Mouse (Mus musculus) lung, postnatal 4 days (tissue): Measurements from ENCODE around the gene 1810049J17Rik.

Experiments used
- DNase-seq, 2 experiments: peaks; one replicate each; pipeline ENCODE4 v3.0.0; 2021

The 1810049J17Rik gene

DNA sequence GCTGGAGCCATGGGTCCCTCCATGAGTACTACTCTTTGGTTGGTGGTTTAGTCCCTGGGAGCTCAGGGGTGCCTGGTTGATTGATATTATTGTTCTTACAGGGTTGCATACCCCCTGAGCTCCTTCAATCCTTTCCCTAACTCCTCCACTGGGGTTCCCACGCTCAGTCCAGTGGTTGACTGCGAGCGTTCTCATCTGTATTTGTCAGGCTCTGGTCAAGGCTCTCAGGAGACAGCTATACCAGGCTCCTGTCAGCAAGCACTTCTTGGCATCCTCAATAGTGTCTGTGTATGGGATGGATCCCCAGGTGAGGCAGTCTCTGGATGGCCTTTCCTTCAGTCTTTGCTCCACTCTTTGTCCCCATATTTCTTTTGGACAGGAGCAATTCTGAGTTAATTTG is 25.2 kb upstream of the 1810049J17Rik start:
- no peak for DNase-seq

DNA sequence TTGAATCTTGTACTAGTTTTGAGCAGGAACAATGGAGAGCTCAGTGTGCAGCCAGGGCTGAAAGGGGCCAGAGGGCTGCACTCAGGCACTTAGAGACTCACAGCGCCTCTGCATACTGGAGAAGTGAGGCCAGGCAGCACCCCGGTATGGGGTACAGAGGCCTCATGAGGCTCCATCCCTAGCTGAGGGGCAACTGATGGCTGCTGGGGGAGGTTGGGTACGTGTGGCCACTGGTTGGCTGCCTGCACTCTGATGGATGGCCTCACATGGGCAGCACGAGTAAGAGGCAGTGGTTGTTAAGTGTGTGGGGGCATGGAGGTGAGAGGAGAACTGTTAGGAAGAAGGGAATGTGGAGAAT is 19.7 kb upstream of the 1810049J17Rik start:
- DNase-seq = no peak

DNA sequence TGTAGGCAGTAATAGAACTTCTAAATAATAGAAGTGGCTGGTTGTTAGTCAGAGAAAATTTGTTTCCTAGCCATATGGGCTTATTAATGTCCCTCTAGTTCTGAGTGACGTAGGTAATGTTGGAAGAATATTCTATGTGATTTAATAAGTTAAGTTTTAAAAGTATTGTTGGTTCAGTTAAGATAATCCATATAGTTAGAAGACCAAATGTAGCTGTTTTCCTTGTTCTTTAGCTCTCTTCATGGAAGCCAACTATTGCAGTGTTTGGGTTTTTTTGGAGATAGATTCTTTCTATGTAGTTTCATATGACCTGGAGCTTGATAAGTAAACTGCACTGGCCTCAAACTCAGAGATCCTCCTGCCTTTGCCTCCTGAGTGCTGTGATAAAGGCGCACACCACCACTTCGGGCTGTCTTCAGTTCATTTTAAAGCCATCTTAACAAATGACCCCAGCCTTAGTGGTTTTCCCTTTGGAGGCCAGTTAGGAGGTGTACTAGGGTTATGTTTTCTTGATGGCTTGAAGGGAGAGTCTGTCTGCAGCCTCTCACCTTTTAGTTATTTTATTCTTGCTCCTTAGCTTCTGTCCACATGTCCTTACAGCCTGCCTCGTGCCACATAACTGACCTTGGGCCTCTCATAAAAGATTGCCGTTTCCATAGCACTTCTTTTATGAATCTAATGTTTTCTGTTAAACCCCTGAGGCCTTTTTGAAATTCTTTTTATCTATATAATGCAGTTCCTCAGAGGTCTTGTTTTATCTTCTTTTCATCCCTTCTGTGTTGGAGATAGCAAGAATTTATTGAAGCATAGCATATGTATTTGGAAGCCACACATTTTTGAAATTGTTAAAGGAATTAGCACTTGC is 19.1 kb upstream of the 1810049J17Rik start:
- DNase-seq = no peak

DNA sequence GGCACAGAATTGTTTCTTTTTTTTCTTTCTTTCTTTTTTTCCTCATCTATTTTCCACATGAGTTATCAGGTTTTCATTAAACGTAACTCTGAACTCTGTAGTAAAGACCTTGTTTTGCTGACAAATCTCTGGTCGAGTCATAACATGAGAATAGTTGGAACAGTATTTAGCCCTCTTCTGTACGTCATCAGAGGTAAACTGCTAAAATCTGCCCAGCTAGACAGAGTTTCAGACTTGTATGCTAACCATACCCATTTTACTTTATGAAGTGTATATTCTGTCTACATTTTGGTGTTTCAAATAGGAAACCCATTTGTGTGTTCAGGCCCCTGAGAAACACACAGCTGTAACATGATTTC is 16.1 kb upstream of the 1810049J17Rik start:
- DNase-seq = no peak

DNA sequence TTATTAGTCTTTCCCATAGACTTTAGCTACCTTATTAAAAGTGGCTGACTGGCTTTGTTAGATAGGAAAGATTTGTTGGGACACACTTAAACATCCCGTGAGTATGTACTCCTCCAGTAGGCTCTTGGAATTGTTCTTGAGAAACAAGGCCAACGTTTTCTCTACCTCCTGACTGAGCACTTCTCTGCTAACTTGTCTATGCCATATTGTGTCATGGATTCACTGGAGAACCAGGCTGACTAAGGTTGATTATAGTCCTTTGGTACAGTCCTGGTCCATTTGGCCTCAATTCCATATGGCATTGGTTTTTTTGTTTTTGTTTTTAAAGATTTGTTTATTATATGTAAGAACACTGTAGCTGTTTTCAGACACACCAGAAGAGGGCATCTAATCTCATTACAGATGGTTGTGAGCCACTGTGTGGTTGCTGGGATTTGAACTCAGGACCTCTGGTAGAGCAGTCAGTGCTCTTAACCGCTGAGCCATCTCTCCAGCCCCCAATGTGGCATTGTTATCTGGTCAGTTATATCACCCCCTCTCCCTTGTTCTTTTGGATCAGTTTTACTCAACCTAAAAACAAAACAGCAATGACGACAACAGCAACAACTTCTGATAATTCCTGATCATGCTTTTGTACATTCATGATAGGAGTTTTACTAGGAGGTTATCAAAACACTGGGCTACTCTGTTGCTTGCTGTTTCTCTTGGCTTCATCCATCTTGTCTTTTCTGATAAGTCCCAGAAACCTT is 15.5 kb upstream of the 1810049J17Rik start:
- DNase-seq = no peak

DNA sequence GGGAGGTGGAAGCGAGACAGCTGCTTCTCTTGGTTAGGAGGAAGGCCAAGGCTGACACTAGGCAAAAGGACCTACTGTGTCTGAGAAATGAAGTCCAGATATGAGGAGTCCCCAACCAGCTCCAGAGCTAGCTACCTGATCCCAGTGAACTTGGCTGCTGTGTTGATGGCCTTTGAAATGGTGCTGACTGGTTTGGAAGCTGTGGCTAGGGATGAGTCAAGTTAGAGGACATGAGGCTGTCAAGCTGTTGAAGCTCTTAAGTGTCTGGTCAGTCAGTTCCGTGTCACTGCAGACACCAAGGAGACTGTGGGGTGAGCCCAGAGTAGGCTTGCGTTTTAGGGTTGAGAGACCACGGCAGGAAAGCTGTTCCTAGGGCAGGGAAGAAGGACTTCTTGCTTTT is 12.7 kb upstream of the 1810049J17Rik start:
- no peak for DNase-seq

DNA sequence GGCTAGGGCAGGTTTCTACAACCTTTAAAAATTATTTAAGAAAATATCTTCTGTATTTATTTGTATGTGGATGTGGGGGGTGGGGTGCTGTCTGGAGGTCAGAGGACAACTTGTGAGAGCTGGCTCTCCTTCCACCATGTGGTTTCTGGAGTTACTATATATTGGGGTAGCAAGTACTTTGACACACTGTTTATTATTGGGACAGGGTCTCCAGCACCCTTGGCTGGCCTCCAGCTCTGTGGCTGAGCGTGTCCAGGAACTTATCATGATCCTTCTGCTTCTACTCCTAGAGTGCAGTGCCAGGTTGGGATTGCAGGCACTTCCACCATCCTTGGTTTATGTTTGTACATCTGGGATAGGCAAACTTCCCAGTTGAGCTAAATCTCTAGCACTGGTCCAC is 9.6 kb upstream of the 1810049J17Rik start:
- DNase-seq = no peak

DNA sequence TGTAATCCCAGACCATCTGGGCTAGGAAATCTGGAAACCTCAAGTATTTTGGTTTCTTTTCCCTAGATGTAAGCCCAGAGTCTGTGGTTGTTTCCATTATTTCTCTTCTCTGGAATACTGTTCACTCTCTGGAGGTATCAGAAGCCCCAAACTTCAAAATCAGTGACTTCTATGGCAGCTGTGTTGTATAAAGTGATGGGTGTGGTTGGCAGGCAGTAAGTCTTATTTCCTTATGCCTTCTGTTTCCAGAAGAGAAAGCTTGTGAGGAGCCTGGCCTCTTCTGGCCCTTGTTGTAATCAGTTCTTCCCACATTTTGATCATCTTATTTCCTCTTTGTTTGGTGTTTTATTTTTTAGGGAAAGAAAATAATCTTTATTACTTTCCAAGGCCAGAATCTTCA is 9.2 kb upstream of the 1810049J17Rik start:
- DNase-seq = no peak

DNA sequence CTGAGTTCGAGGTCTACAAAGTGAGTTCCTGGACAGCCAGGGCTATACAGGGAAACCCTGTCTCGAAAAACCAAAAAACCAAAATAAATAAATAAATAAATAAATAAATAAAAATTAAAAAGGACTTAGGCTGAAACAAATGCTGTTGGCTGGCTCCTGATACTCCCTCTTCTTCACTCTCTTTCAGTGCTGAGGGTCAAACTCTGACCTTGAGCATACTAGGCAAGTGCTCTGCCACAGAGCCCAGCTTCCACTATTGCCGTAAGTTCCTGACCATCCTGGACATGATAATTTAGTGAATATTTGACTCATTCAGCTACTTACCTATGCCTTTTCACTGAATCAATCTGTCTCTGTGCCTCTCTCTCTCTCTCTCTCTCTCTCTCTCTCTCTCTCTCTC is 8.7 kb upstream of the 1810049J17Rik start:
- no peak for DNase-seq

DNA sequence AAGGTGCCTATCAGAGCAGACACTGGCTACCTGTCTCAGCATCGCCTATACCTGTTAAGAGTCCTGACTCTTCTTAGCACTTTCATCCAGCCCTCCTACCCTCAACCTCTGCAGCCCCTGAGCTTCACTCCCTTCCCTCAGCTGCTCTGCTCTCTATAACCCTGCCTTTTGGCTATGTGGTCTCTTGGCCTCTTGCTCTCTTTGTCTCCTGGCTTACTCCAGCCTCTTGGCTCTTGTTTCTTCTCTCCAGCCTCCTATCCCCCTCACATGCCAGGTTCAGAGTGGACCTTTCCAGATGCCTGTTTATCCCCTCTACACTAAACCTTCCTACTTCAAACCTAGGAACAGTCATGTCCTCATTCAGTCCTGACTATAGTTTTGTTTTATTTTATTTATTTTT is 2.6 kb upstream of the 1810049J17Rik start:
- DNase-seq = no peak

DNA sequence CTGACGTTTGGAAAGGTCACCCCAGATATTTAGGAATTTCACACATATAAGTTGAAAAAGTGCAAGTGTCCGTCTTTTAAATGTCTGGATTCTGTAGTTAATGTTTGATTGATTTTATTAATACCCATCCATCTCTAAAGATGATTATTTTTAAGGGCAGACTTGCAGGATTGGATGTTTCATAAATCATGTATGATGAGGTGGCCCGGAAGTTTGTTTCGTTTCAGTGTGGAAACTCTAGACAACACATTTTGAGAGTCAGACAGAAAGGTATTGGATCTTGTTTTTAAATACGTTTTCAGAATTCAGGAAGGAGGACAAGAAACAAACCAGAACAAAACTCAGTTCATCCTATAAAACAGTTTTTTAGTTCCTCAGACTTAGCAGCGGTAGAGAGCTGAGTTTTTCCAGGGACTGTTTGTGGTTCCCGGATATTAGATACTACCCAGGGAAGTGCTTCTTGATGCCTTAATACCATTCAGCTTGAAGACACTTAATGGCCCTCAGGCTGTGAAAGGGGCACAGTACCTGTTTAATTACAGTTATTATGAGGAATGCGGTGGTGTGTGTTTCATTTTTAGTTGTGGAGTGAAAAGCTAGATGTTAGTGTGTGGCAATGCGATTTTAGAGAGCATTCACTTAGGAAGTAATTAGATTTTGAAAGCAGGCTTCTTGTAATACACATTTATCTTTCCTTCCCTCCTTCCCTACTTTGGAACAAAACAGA is 1.1 kb upstream of the 1810049J17Rik start:
- no peak for DNase-seq

DNA sequence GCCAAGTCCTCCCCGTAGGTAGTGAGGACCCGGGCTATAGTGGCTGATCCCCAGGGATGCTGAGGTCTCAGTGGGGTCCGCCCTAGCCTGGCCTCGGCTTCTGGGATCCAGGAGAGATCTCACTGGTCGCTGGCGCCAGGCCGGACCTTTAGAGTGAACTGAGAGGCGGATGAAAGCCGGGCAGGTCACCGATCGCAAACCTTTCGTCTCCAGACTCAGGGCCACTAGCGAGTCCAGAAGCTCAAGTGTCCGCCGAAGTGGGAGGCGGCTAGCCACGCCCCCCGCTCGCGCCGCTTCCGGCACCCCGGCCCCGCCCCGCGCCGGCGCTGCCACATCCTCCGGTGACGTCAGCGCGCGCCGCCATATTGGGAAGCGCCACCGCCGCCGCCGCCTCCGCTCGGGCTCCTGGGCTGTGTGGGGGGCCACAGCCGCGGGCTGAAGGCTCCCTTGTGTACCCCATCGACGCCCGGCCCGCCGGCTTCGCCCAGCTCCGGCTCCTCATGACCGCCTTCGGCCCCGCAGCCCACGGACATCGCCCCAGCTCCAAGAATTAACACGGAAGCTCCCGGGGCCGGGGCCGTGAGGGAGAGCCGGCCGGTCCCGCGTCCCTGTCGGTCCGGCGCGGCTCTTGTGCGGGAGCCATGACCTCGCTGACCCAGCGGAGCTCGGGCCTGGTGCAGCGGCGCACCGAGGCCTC is 460 bp downstream of the 1810049J17Rik start, which contains the start of gene Golph3:
Gene Golph3 (plus strand): TSS at position 360 of the 697 bp plus-strand sequence.
- peak; percentile 97 for DNase-seq

DNA sequence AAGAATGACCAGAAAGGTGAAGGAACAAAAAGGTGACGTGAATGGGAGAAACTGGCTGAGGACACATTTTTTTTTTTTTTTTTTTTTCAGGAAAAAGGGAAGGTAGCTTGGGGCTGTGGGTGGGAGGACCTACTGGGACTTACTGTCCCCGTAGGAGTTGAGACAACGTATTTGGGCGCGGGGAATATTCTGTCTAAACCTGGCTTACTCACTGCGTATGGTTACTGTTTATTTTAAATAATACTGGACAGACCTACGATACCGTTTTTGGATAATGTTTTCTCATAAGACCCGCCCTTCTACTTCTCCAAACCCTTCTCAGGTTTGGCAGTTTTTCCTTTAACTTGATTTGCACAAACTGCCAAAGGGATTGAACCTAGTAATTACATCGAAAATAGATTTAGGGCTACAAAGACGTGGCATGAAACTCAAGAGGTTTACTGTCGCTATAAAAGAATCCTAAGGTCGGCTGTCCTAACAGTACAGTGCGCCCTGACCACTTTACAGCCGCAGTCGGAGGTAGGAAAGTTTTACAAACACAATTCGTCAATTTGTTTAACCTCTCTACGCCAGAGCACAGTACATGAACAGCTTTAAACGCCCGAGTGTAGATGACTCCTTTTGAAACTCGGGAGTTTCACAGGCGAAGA is 1.1 kb downstream of the 1810049J17Rik start:
- DNase-seq = no peak

DNA sequence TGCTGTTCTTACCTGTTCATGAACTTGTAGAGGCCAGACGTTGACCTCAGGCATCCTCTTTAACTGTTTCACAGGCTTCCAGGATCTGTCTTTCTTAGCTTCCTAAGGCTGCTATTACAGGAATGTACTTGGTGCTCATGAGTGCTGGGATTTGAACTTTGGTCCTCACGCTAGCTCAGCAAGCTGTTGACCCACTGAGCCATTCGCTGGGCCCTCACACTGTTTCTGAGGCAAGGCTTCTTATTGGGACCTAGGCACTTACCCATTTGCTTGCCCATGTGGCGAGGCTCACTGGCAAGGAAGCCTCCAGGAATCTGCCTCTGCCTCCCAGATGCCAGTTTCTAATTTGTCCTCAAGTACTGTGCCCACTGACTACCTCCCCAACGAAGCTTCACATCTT is 1.8 kb downstream of the 1810049J17Rik start:
- DNase-seq = no peak

DNA sequence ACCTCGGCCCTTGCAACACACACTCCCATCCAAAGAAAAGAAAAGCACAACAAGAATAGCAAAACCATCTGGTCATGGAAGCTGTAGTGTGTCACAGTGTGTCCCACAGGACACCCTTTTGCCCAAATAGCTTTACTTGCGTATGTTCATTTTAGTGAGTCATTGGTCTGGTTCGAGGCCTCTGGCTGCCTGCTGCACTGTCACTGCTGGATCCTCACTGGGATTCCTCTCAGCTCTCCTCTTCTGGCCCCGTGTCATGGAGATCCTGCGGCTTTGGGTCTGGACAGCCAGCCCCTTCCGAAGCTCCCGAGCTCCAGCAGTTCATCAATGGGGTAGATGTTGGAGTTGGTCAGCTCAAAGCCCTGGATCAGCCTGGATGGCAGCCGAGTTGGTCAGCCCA is 3.2 kb downstream of the 1810049J17Rik start:
- DNase-seq = no peak

DNA sequence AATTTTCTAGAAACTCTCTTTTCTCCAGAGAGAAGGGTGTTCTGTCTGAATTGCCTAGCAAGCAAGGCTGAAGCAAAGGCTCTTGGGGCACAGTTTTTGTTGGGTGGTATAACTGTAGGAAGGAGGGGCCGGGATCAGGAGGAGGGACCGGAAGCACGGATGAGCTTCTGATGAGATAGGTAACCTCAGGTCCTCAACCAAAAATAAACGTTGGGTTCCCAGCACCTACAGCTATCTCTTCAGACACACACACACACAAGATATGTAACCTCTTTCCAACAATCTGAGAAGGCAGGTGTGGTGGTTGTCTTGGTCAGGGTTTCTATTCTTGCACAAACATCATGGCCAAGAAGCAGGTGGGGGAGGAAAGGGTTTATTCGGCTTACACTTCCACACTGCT is 4.4 kb downstream of the 1810049J17Rik start:
- no peak for DNase-seq

DNA sequence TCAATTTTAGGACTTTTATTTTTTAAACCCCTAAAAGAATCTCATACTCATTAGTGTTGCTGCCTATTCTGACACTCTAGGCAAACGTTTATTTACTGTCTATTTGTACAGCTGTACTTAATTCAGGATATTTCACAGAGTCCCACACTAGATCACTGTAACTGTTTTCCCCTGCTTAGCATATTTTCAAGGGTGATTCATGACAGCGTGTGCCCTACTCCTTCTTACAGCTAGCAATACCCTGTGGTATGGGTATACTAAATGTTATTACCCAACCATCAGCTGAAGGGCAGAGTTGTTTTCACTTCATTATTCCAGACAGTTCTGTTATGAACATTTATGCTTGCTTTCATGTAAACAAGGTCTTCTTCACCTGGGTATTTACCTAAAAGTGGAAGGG is 5.7 kb downstream of the 1810049J17Rik start:
- DNase-seq = no peak

DNA sequence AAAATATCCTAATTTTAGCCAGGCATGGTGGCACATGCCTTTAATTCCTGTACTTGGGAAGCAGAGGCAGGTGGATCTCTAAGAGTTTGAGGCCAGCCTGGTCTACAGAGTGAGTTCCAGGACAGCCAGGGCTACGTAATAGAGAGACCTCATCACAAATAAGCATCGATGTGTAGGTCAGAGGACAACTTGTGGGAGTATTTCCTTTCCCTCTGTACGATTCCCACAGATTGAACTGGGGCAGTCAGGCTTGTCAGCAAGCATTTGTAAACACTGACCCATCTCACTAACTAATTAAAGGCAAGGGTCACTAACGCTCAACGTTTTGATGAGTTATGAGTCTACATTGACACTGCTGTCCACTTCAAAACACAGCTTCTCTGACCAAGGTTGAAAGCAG is 7.1 kb downstream of the 1810049J17Rik start:
- no peak for DNase-seq

DNA sequence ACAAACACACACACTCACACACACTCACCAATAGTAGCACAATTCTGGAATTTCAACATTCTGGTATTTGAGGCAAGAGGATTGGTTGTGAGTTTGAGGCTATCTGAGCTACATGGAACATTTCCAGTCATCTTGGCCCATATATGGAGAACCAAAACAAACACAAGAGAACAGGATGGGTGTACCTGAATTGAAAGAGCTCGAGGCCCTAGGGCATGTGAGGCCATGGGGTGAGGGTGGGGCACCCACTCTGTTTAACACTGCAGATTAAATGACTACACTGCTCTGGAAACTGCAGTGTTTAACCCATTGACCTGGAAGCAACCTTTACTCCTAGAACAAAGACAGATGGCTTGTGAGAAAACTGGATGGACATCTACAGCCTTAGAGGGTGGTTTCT is 8.4 kb downstream of the 1810049J17Rik start:
- no peak for DNase-seq

DNA sequence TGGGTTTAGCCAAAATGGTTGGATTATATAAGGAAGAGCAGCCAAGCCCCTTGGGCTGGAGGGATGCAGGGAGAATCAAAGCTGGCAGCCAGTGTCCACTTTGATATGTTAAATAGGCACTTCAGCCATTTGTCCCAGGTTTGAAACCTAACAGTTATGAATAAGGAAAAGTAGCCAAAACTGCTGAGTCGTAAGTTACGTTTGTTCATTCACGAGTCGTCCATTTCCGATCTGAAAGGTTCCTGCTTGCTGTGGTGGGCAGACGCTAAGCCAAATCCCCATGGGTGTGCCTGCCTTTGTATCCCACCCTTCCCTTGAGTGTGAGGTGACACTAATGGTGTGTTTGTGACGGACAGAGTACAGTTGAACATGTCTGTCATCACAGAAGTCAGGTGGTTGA is 10.2 kb downstream of the 1810049J17Rik start:
- no peak for DNase-seq

DNA sequence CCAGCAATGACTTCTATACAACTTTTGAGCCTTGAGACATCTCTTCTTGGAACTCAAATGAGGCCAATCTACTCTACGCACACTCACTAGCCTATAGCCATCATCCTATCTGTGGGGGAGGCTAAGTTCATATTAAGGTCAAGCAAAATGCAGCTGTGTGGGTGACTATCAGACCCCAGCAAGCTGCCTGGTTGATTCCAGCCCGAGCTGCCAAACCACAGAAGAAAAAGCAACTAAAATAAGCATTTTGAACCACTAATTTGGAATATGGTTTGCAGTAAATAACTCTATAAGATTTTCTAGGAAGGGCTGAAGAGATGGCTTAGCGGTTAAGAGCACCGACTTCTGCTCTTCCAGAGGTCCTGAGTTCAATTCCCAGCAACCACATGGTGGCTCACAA is 11.0 kb downstream of the 1810049J17Rik start:
- DNase-seq = no peak

DNA sequence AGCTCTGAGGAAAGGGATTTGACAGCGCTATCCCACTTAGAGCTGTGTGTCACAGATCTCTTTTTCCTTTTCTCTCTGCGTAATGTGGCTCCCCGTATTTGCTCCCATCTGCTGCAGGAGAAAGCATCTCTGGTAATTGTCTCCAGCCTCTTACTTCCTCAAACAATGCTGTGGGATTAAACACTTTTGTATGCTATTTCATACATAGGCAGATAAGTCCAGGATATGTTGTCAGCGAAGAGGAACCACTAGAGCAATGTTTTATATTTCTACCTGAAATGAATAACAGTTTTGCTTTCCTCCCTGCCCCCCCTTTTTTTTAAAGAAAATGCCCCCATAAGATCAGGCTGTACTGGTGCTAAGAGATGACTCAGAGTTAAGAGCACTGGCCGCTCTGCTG is 13.2 kb downstream of the 1810049J17Rik start:
- no peak for DNase-seq

DNA sequence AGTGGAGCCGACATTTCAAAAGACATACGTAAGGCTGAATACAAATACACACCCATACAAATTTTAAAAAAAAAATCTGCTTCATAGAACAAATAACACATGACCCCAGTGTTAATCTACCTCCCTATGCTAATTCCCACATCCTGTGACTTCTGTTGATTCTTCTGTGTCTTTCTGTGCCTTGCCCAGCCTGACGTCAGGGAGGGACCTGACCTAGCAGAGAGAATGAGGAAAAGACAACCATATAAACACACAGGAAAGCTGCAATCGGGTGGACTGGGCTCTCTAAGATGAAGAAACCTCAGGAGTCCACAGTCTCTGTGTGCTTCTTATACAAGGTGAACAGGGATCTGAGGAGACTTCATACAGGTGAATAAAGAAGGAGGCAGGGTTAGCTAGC is 14.6 kb downstream of the 1810049J17Rik start:
- DNase-seq = no peak
